Mouse (Mus musculus) frontal cortex, postnatal 36 days (tissue): Measurements from ENCODE around the gene Cd200.
A peak's percentile ranks its signal among the peaks of the same experiment; 100 is the strongest.
"Not testable (repeated sequence)": the region's sequence is repeated elsewhere in the genome, so short reads cannot be mapped to it uniquely, and the experiment has no call there.

Source experiments
- DNase-seq, 2 experiments: peaks; one replicate each; pipeline ENCODE4 v3.0.0; 2022; ENCODE audit warnings: low spot score in 2 of 2

The Cd200 gene

GRCm38 (mm10) chr16:45378147-45378943 is 30.5 kb downstream of the Cd200 start:
- no peak for DNase-seq

GRCm38 (mm10) chr16:45377332-45377731 is 31.5 kb downstream of the Cd200 start:
- no peak for DNase-seq

- DNase-seq = no peak
Observed at GRCm38 (mm10) chr16:45376812-45377211, 32.0 kb downstream of the Cd200 start.

- DNase-seq = peak in 1 of 2 experiments; percentile 33
Observed at GRCm38 (mm10) chr16:45376294-45376693, 32.6 kb downstream of the Cd200 start.

GRCm38 (mm10) chr16:45375506-45376225 is 33.2 kb downstream of the Cd200 start:
- no peak for DNase-seq

GRCm38 (mm10) chr16:45374074-45374473 is 34.8 kb downstream of the Cd200 start:
- DNase-seq = no peak

- DNase-seq = no peak
Observed at GRCm38 (mm10) chr16:45371076-45371475, 37.8 kb downstream of the Cd200 start.

- no peak for DNase-seq
Observed at GRCm38 (mm10) chr16:45369285-45369965, 39.4 kb downstream of the Cd200 start.

- no peak for DNase-seq
Observed at GRCm38 (mm10) chr16:45366111-45366510, 42.7 kb downstream of the Cd200 start.

GRCm38 (mm10) chr16:45365353-45365752 is 43.5 kb downstream of the Cd200 start:
- no peak for DNase-seq

GRCm38 (mm10) chr16:45364627-45365026 is 44.2 kb downstream of the Cd200 start:
- DNase-seq = no peak

- DNase-seq = no peak
Observed at GRCm38 (mm10) chr16:45363480-45364045, 45.3 kb downstream of the Cd200 start.

GRCm38 (mm10) chr16:45361450-45361849 is 47.4 kb downstream of the Cd200 start:
- no peak for DNase-seq

GRCm38 (mm10) chr16:45358441-45358840 is 50.4 kb downstream of the Cd200 start:
- not testable (repeated sequence) for DNase-seq

GRCm38 (mm10) chr16:45357134-45357533 is 51.7 kb downstream of the Cd200 start:
- no peak for DNase-seq

GRCm38 (mm10) chr16:45352875-45353274 is 56.0 kb downstream of the Cd200 start:
- DNase-seq = no peak

- DNase-seq = peak in 1 of 2 experiments; percentile 11
Observed at GRCm38 (mm10) chr16:45350767-45351166, 58.1 kb downstream of the Cd200 start.

- no peak for DNase-seq
Observed at GRCm38 (mm10) chr16:45349523-45350298, 59.1 kb downstream of the Cd200 start.

GRCm38 (mm10) chr16:45348238-45348637 is 60.6 kb downstream of the Cd200 start:
- DNase-seq = peak in 1 of 2 experiments; percentile 14

- no peak for DNase-seq
Observed at GRCm38 (mm10) chr16:45346930-45347387, 61.9 kb downstream of the Cd200 start.

GRCm38 (mm10) chr16:45346367-45346766 is 62.5 kb downstream of the Cd200 start:
- DNase-seq = no peak
